Mouse (Mus musculus): ENCODE data around the gene C9. TPM values are rescaled to one million over a fixed set of nuclear protein-coding genes. Genes with fewer than 3 reads are reported as not detected.

Gene C9
- total RNA-seq, 2 experiments from 2014 or later, result not detected

- no peak for ATAC-seq (replicated peaks; ENCODE audit: low FRiP score, poor library complexity, severe bottlenecking)
These were observed 21.9 kb downstream of the C9 start for GRCm38 (mm10) chr15:6466995-6467394.

- ATAC-seq (replicated peaks; ENCODE audit: low FRiP score, poor library complexity, severe bottlenecking), result no peak
These were observed 23.7 kb downstream of the C9 start for GRCm38 (mm10) chr15:6468845-6469244.

GRCm38 (mm10) chr15:6469384-6469783 is 24.3 kb downstream of the C9 start:
- ATAC-seq (replicated peaks; ENCODE audit: low FRiP score, poor library complexity, severe bottlenecking), result no peak

GRCm38 (mm10) chr15:6483561-6483960 is 38.4 kb downstream of the C9 start:
- ATAC-seq (replicated peaks; ENCODE audit: low FRiP score, poor library complexity, severe bottlenecking), result no peak

GRCm38 (mm10) chr15:6492386-6492785 is 47.3 kb downstream of the C9 start:
- no peak for ATAC-seq (replicated peaks; ENCODE audit: low FRiP score, poor library complexity, severe bottlenecking)

- ATAC-seq (replicated peaks; ENCODE audit: low FRiP score, poor library complexity, severe bottlenecking), result no peak
These were observed 53.4 kb downstream of the C9 start for GRCm38 (mm10) chr15:6498396-6499070.

- no peak for ATAC-seq (replicated peaks; ENCODE audit: low FRiP score, poor library complexity, severe bottlenecking)
These were observed 55.7 kb downstream of the C9 start for GRCm38 (mm10) chr15:6500787-6501186.

GRCm38 (mm10) chr15:6517525-6517924 is 72.4 kb downstream of the C9 start:
- ATAC-seq (replicated peaks; ENCODE audit: low FRiP score, poor library complexity, severe bottlenecking), result no peak

- ATAC-seq (replicated peaks; ENCODE audit: low FRiP score, poor library complexity, severe bottlenecking), result peak; percentile 43; the same call in 1 of the 2 replicates
These were observed 74.5 kb downstream of the C9 start for GRCm38 (mm10) chr15:6519417-6520255.

GRCm38 (mm10) chr15:6520505-6521155 is 75.5 kb downstream of the C9 start:
- ATAC-seq (replicated peaks; ENCODE audit: low FRiP score, poor library complexity, severe bottlenecking), result peak; percentile 45; the same call in 1 of the 2 replicates

GRCm38 (mm10) chr15:6522653-6523167 is 77.6 kb downstream of the C9 start, which contains the start of gene Fyb:
Gene Fyb (plus strand): TSS chr15:6522853.
- no peak for ATAC-seq (replicated peaks; ENCODE audit: low FRiP score, poor library complexity, severe bottlenecking)

GRCm38 (mm10) chr15:6524801-6525200 is 79.7 kb downstream of the C9 start:
- ATAC-seq (replicated peaks; ENCODE audit: low FRiP score, poor library complexity, severe bottlenecking), result no peak

- ATAC-seq (replicated peaks; ENCODE audit: low FRiP score, poor library complexity, severe bottlenecking), result no peak
These were observed 80.3 kb downstream of the C9 start for GRCm38 (mm10) chr15:6525386-6525785.

GRCm38 (mm10) chr15:6533858-6534343 is 88.8 kb downstream of the C9 start:
- ATAC-seq (replicated peaks; ENCODE audit: low FRiP score, poor library complexity, severe bottlenecking), result no peak

GRCm38 (mm10) chr15:6534592-6534991 is 89.5 kb downstream of the C9 start:
- ATAC-seq (replicated peaks; ENCODE audit: low FRiP score, poor library complexity, severe bottlenecking), result no peak

GRCm38 (mm10) chr15:6539639-6540338 is 94.7 kb downstream of the C9 start:
- ATAC-seq (replicated peaks; ENCODE audit: low FRiP score, poor library complexity, severe bottlenecking), result no peak
